Mouse (Mus musculus): ENCODE measurements around the gene Nkd2. TPM values are rescaled to one million over a fixed set of nuclear protein-coding genes. Genes with fewer than 3 reads are reported as not detected.

Nkd2 gene
- total RNA-seq, 2 experiments from 2014 or later, result 0.70 to 0.78 TPM

Other genes with a start within 250 kb of the Nkd2 start
- 10 to 100 TPM; 56.7 to 65.2 TPM for gene Clptm1l, start 243.6 kb downstream of the Nkd2 start, total RNA-seq (2021)
- gene Tert, start 220.7 kb downstream of the Nkd2 start, total RNA-seq (2021), result not detected
- not detected for gene Slc6a18, start 169.6 kb downstream of the Nkd2 start, total RNA-seq (2021)
- not detected for gene Slc6a19, start 142.8 kb downstream of the Nkd2 start, total RNA-seq (2021)
- gene Slc12a7, start 114.5 kb downstream of the Nkd2 start, total RNA-seq (2021), result 100 to 1,000 TPM; 163 to 167 TPM
- gene Trip13, start 90.2 kb upstream of the Nkd2 start, total RNA-seq (2021), result under 1 TPM; 0.33 to 0.68 TPM
- 10 to 100 TPM; 20.6 to 23.6 TPM for gene Brd9, start 90.2 kb upstream of the Nkd2 start, total RNA-seq (2021)
- not detected for gene Zdhhc11, start 116.2 kb upstream of the Nkd2 start, total RNA-seq (2021)
- 10 to 100 TPM; 19.3 to 24.5 TPM for gene Tppp, start 161.8 kb upstream of the Nkd2 start, total RNA-seq (2021)
- gene Cep72, start 214.7 kb upstream of the Nkd2 start, total RNA-seq (2021), result under 1 TPM; 0.57 to 0.80 TPM

All from heart, postnatal 36 days (tissue).